Mouse (Mus musculus) forebrain, embryonic 16.5 days (tissue): Measurements from ENCODE around the gene Actn4. TPM values are rescaled to one million over a fixed set of nuclear protein-coding genes. Genes with fewer than 3 reads are reported as not detected.
"Not testable (repeated sequence)": the region's sequence is repeated elsewhere in the genome, so short reads cannot be mapped to it uniquely, and the experiment has no call there.

Source experiments
- ATAC-seq: fragments of 200-750 bp; cut with Nextera tagmentation; 2 replicates; pipeline ENCODE4 v1.8.0; 2017; ENCODE audit warnings: mild to moderate bottlenecking, moderate library complexity
- H3K27ac ChIP-seq: fragments of 300-500 bp; sonication (generic); 2 replicates; pipeline ENCODE4 v1.5.1; 2014; ENCODE audit warnings: low read length, control low read depth
- H3K27me3 ChIP-seq: fragments of 300-500 bp; sonication (generic); replicated peaks from 2 replicates; pipeline ENCODE4 v1.6.1; 2014; ENCODE audit warnings: low read length; ENCODE audit not compliant: control insufficient read depth, insufficient read depth
- H3K36me3 ChIP-seq: fragments of 300-500 bp; sonication (generic); 2 replicates; pipeline ENCODE4 v1.6.1; 2014; ENCODE audit not compliant: control insufficient read depth, insufficient read depth
- H3K4me1 ChIP-seq: fragments of 300-500 bp; sonication (generic); replicated peaks from 2 replicates; pipeline ENCODE4 v1.6.1; 2014; ENCODE audit warnings: low read length; ENCODE audit not compliant: control insufficient read depth, insufficient read depth
- H3K4me2 ChIP-seq: fragments of 300-500 bp; sonication (generic); 2 replicates; pipeline ENCODE4 v1.6.1; 2014; ENCODE audit warnings: mild to moderate bottlenecking, low read length, control low read depth
- H3K4me3 ChIP-seq: fragments of 300-500 bp; sonication (generic); replicated peaks from 2 replicates; pipeline ENCODE4 v1.5.1; 2014; ENCODE audit warnings: mild to moderate bottlenecking, low read length, control low read depth
- H3K9ac ChIP-seq: fragments of 300-500 bp; sonication (generic); replicated peaks from 2 replicates; pipeline ENCODE4 v1.6.1; 2014; ENCODE audit warnings: low read depth, low read length, control low read depth
- H3K9me3 ChIP-seq: fragments of 300-500 bp; sonication (generic); 2 replicates; pipeline ENCODE4 v1.6.1; 2016; ENCODE audit warnings: low read length; ENCODE audit not compliant: control insufficient read depth
- WGBS: fragments of 180-500 bp; shearing (Covaris S2); extraction: QIAGEN DNeasy Blood & Tissue Kit; methylation state at CpG from one replicate; pipeline ENCODE4 v1.1.7; 2014; 5-methylcytosine and 5-hydroxymethylcytosine counted together
- polyA plus RNA-seq: library from polyadenylated mRNA; unstranded; fragments of >200 nt; fragmentation: Nextera tagmentation; extraction: Ambion mirVana; gene quantifications from 2 replicates; pipeline ENCODE4 v1.2.1, GENCODE M21; 2015

Gene Actn4
- polyA plus RNA-seq, 1 experiment from 2014 or later = 150 TPM

- no peak overlapping the region for H3K4me2 ChIP-seq
- no peaks in the 10 kb centered on the region for H3K27me3 ChIP-seq
- H3K4me3 ChIP-seq = no peak overlapping the region
- no peaks in the 10 kb centered on the region for H3K9me3 ChIP-seq
- WGBS = 78% methylated on average over 2 of the region's 2 CpGs
- H3K27ac ChIP-seq = no peak overlapping the region
- H3K9ac ChIP-seq = no peak overlapping the region
- no peaks in the 10 kb centered on the region for H3K4me1 ChIP-seq
- ATAC-seq = no peak
- no peaks in the 10 kb centered on the region for H3K36me3 ChIP-seq
Measured at GRCm38 (mm10) chr7:28874565-28874964, 87.6 kb downstream of the Actn4 start.

GRCm38 (mm10) chr7:28870901-28871664 is 91.1 kb downstream of the Actn4 start:
- H3K36me3 ChIP-seq = no peaks in the 10 kb centered on the region
- H3K9me3 ChIP-seq = no peaks in the 10 kb centered on the region
- H3K4me3 ChIP-seq = no peak overlapping the region
- no peaks in the 10 kb centered on the region for H3K4me1 ChIP-seq
- no peak overlapping the region for H3K9ac ChIP-seq
- no peak for ATAC-seq
- WGBS = 89% methylated on average over 24 of the region's 24 CpGs
- H3K4me2 ChIP-seq = no peak overlapping the region
- H3K27me3 ChIP-seq = no peaks in the 10 kb centered on the region
- no peak overlapping the region for H3K27ac ChIP-seq

- ATAC-seq, H3K9ac ChIP-seq, H3K4me1 ChIP-seq, H3K4me3 ChIP-seq, H3K27ac ChIP-seq, H3K4me2 ChIP-seq, H3K36me3 ChIP-seq, H3K9me3 ChIP-seq, H3K27me3 ChIP-seq: not testable (repeated sequence)
- 30% methylated on average over 23 of the region's 23 CpGs for WGBS
Measured at GRCm38 (mm10) chr7:28867508-28868340, 94.4 kb downstream of the Actn4 start.

DNA sequence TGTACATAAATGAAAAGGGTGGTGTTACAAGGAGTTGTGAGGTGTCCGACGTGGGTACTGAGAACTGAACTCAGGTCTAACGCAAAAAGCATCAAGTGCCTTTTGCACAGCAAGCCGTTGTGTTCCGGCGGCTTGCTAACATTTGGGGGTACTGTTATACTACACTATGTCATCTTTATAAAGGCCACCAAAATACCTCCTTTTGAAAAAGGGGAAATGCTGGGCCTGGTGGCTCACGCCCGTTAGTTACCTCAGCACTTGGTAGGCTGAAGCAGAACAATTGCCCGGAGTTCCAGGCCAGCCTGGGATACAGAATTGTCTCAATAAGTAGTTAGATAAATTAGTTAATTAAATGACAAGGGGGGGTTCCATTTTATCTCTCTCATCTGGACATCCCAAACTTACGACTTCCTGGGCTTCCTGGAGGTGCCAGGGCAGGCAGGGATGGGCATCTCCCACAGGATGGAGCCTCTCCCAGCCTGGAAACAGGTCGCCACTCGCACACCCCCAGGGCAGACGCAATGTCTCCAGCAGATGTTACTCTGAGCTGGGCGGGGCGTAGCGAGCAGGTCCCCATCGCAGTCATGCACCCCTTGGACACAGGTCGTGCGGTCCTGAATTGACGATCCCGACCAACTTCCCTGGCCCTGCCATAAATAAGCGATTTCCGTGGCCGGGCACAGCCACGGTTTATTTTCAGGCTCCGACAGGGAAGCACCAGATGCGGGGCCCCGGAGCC is 95.2 kb downstream of the Actn4 start:
- no peak for ATAC-seq
- Histone ChIP-seq H3K9me3 (no peaks in the 10 kb centered on the region), H3K27ac (no peak overlapping the region), H3K27me3 (no peaks in the 10 kb centered on the region), H3K4me2 (no peak overlapping the region), H3K9ac (no peak overlapping the region), H3K4me3 (no peak overlapping the region), H3K36me3 (no peaks in the 10 kb centered on the region), H3K4me1 (peaks cover 6% of the 10 kb centered on the region; the same call in 1 of the 2 replicates)
- WGBS = 92% methylated on average over 28 of the region's 28 CpGs

- Histone ChIP-seq H3K36me3 (no peaks in the 10 kb centered on the region), H3K4me3 (peak overlapping the region; percentile 28), H3K27me3 (no peaks in the 10 kb centered on the region), H3K9ac (peak overlapping the region; percentile 38; the same call in 1 of the 2 replicates), H3K9me3 (peaks cover 2% of the 10 kb centered on the region), H3K27ac (no peak overlapping the region), H3K4me2 (peak overlapping the region; percentile 46), H3K4me1 (peaks cover 6% of the 10 kb centered on the region; the same call in 1 of the 2 replicates)
- ATAC-seq = peak; percentile 72
- 48% methylated on average over 33 of the region's 33 CpGs for whole genome bisulfite sequencing
Measured at GRCm38 (mm10) chr7:28865481-28866300, 96.4 kb downstream of the Actn4 start.

- Histone ChIP-seq H3K4me2 (no peak overlapping the region), H3K4me3 (no peak overlapping the region)
- ATAC-seq = no peak
Measured at GRCm38 (mm10) chr7:28864288-28864750, 97.8 kb downstream of the Actn4 start.

GRCm38 (mm10) chr7:28863540-28863939 is 98.6 kb downstream of the Actn4 start, which contains the start of gene Lgals7:
Gene Lgals7 (plus strand): TSS chr7:28863853.
- no peaks in the 10 kb centered on the region for H3K36me3 ChIP-seq
- no peak within 1 kb of the TSS for H3K4me3 ChIP-seq
- H3K27me3 ChIP-seq = no peaks in the 10 kb centered on the region
- WGBS = 87% methylated on average over 6 of the region's 6 CpGs
- H3K4me2 ChIP-seq = no peak within 1 kb of the TSS
- peaks cover 6% of the 10 kb centered on the region; the same call in 1 of the 2 replicates for H3K4me1 ChIP-seq
- ATAC-seq = no peak
- H3K9ac ChIP-seq = no peak within 1 kb of the TSS; the same call in 1 of the 2 replicates
- H3K9me3 ChIP-seq = peaks cover 3% of the 10 kb centered on the region
- H3K27ac ChIP-seq = no peak within 1 kb of the TSS

More at GRCm38 (mm10) chr7:28864288-28864750, 97.8 kb downstream of the Actn4 start:
- Histone ChIP-seq H3K4me1 (peaks cover 6% of the 10 kb centered on the region; the same call in 1 of the 2 replicates), H3K9ac (no peak overlapping the region; the same call in 1 of the 2 replicates), H3K27me3 (no peaks in the 10 kb centered on the region), H3K36me3 (no peaks in the 10 kb centered on the region), H3K9me3 (peaks cover 3% of the 10 kb centered on the region), H3K27ac (no peak overlapping the region)
- 29% methylated on average over 9 of the region's 9 CpGs for WGBS

- peaks cover 3% of the 10 kb centered on the region for H3K9me3 ChIP-seq
- 86% methylated on average over 15 of the region's 15 CpGs for WGBS
- no peaks in the 10 kb centered on the region for H3K36me3 ChIP-seq
- H3K4me1 ChIP-seq = peaks cover 6% of the 10 kb centered on the region; the same call in 1 of the 2 replicates
- H3K27me3 ChIP-seq = no peaks in the 10 kb centered on the region
- ATAC-seq = no peak
- H3K27ac ChIP-seq = no peak overlapping the region
- H3K9ac ChIP-seq = no peak overlapping the region
- H3K4me3 ChIP-seq = no peak overlapping the region
- no peak overlapping the region for H3K4me2 ChIP-seq
Measured at GRCm38 (mm10) chr7:28862817-28863499, 99.2 kb downstream of the Actn4 start.
